Mouse (Mus musculus) kidney, postnatal 0 days (tissue): ENCODE measurements around the gene Gm49369. TPM values are rescaled to one million over a fixed set of nuclear protein-coding genes. Genes with fewer than 3 reads are reported as not detected.

Experiments
- ATAC-seq: fragments of 200-750 bp; cut with Nextera tagmentation; replicated peaks from 2 replicates; pipeline ENCODE4 v1.8.0; 2017; ENCODE audit warnings: low read depth, moderate number of reproducible peaks, moderate TSS enrichment, moderate library complexity; ENCODE audit not compliant: low FRiP score
- DNase-seq: peaks from one replicate; pipeline ENCODE4 v3.0.0-alpha.2; 2016; ENCODE audit warnings: low spot score
- H3K27ac ChIP-seq: fragments of 300-500 bp; sonication (generic); 2 replicates; pipeline ENCODE4 v1.5.1; 2014; ENCODE audit warnings: mild to moderate bottlenecking
- H3K27me3 ChIP-seq: fragments of 300-500 bp; sonication (generic); 2 replicates; pipeline ENCODE4 v1.6.1; 2014; ENCODE audit warnings: low read length, mixed read lengths; ENCODE audit not compliant: insufficient read depth
- H3K36me3 ChIP-seq: fragments of 300-500 bp; sonication (generic); 2 replicates; pipeline ENCODE4 v1.6.1; 2014; ENCODE audit warnings: low read length, mixed read lengths; ENCODE audit not compliant: insufficient read depth
- H3K4me1 ChIP-seq: fragments of 300-500 bp; sonication (generic); replicated peaks from 2 replicates; pipeline ENCODE4 v1.6.1; 2014; ENCODE audit warnings: antibody characterized with exemption, low read length, mixed read lengths; ENCODE audit not compliant: insufficient read depth
- H3K4me2 ChIP-seq: fragments of 300-500 bp; sonication (generic); 2 replicates; pipeline ENCODE4 v1.6.1; 2014; ENCODE audit warnings: mild to moderate bottlenecking, low read length, moderate library complexity, mixed read lengths
- H3K4me3 ChIP-seq: fragments of 300-500 bp; sonication (generic); replicated peaks from 2 replicates; pipeline ENCODE4 v1.5.1; 2014; ENCODE audit warnings: low read depth, low read length
- H3K9ac ChIP-seq: fragments of 300-500 bp; sonication (generic); 2 replicates; pipeline ENCODE4 v1.6.1; 2014; ENCODE audit warnings: low read depth, low read length
- H3K9me3 ChIP-seq: fragments of 300-500 bp; sonication (generic); replicated peaks from 2 replicates; pipeline ENCODE4 v1.6.1; 2016; ENCODE audit warnings: low read length, inconsistent platforms, mixed read lengths
- CTCF ChIP-seq: IDR thresholded peaks from 2 replicates; pipeline ENCODE4 v1.5.1; 2016; ENCODE audit warnings: antibody characterized with exemption, low read depth, mild to moderate bottlenecking, moderate library complexity
- WGBS: fragments of 180-500 bp; shearing (Covaris S2); extraction: QIAGEN DNeasy Blood & Tissue Kit; methylation state at CpG from one replicate; pipeline ENCODE4 v1.1.7; 2014; 5-methylcytosine and 5-hydroxymethylcytosine counted together
- polyA plus RNA-seq: library from polyadenylated mRNA; unstranded; fragments of >200 nt; fragmentation: Nextera tagmentation; extraction: Ambion mirVana; gene quantifications from 2 replicates; pipeline ENCODE4 v1.2.1, GENCODE M21; 2015

Gm49369 gene
- polyA plus RNA-seq, 1 experiment from 2014 or later, result not detected

DNA sequence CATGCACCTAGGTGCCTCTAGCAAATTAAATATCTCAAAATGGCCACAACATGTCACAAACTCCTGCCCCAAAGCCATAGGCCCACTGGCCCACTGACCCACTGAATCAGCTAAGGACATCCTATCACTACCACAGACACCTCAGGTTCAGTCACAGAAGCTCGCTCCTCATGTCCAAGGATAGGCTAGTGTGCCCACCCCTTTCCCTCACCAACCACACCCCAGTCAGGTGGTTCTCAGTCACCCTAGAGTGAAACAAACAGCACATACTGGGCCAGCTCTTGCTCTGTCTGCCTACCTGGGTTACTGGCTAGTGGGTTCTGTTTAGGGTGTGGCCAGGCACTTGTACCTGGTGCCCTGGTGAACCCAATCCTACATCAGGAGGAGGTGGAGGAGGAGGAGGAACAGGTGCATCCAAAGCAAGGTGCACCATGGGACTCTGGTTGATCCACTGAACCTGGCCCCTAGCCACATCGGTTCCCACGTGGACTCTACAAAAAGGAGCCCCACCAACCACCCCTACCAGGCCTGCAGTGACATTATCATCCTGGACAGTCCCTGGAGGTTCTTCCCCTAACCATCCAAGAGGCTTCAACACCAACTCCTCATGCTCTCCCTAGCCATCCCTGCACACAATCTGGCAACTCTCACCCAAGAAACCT, 3.4 kb upstream of the Gm49369 start:
- H3K27ac ChIP-seq, result no peak overlapping the region
- H3K4me3 ChIP-seq, result peak overlapping the region; percentile 61
- WGBS, result 91% methylated on average over 3 of the region's 3 CpGs
- no peaks in the 10 kb centered on the region for H3K27me3 ChIP-seq
- DNase-seq (no peak), ATAC-seq (no peak)
- no peak for TF ChIP-seq CTCF
- H3K9ac ChIP-seq, result peak overlapping the region; percentile 75
- H3K4me1 ChIP-seq, result peaks cover 16% of the 10 kb centered on the region
- peaks cover 40% of the 10 kb centered on the region for H3K36me3 ChIP-seq
- peak overlapping the region; percentile 87 for H3K4me2 ChIP-seq
- H3K9me3 ChIP-seq, result no peaks in the 10 kb centered on the region

DNA sequence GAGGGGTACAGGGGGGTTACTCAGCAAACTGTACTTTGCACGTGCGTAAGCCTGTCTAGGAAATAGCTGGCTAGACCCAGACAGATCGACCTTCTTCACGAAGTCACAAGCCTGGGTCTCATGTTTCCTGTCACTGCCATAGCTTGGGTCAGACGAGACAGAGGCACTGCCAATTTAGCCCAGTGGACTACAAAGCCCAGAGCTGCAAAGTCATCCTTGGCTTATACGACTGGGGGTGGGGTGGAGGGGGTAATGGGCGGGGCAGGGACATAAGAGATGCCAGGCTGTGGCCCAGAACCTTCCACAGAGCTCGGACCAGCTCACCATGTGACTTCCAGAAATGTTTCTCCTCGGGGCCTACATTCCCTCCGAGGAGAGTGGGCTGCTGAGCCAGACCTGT, 1.8 kb upstream of the Gm49369 start:
- WGBS, result 72% methylated on average over 10 of the region's 10 CpGs
- H3K9ac ChIP-seq, result no peak overlapping the region
- no peak overlapping the region for H3K27ac ChIP-seq
- H3K36me3 ChIP-seq, result peaks cover 56% of the 10 kb centered on the region
- H3K4me3 ChIP-seq, result no peak overlapping the region
- ATAC-seq (no peak), DNase-seq (no peak)
- H3K9me3 ChIP-seq, result no peaks in the 10 kb centered on the region
- TF ChIP-seq CTCF, result no peak
- H3K27me3 ChIP-seq, result no peaks in the 10 kb centered on the region
- no peak overlapping the region for H3K4me2 ChIP-seq
- peaks cover 16% of the 10 kb centered on the region for H3K4me1 ChIP-seq

DNA sequence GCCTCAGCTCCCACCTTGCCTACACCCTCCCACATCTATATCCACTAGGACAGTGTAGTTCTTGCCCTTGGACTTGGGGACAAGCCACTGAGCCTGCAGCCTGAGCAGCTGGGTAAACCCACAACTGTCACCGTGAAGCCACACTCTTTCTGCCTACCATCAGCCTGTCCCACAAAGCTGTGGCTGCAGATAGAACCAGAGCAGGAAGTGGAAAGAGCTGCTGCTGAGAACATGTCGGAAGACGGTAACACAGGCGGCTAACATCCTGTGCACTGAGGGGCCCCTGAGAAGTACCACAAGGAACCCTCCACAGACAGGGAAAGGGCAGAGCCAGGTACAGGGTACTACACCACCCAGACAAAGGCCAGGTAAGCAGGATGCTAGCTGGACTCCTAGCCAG, 1.3 kb downstream of the Gm49369 start:
- ATAC-seq, result no peak
- Histone ChIP-seq H3K9me3 (no peaks in the 10 kb centered on the region), H3K27me3 (no peaks in the 10 kb centered on the region), H3K36me3 (peaks cover 82% of the 10 kb centered on the region), H3K9ac (no peak overlapping the region), H3K4me1 (peaks cover 6% of the 10 kb centered on the region), H3K27ac (no peak overlapping the region), H3K4me2 (no peak overlapping the region), H3K4me3 (no peak overlapping the region)
- no peak for TF ChIP-seq CTCF
- WGBS, result 88% methylated on average over 4 of the region's 4 CpGs
- no peak for DNase-seq

DNA sequence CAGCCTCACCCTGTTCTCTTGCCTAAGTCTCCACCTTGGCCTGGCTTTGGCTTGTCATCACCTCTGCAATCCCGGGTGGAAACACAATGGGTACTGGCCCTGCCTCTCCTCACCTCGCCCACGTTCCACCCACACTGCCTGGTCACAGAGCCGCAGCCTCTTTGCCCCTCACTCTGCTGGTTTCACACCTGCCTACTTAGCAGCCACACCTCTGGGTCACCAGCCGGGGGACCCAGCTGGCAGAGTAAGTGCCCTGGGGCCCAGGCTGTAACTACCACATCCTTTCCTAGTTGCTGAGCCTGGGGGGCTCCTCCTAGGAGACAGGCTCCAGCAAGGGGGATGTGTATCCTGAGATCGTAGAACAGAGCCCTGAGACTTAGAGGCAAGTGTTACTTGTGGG, 3.3 kb downstream of the Gm49369 start:
- WGBS, result 81% methylated on average over 6 of the region's 6 CpGs
- peaks cover 81% of the 10 kb centered on the region for H3K36me3 ChIP-seq
- H3K4me1 ChIP-seq, result no peaks in the 10 kb centered on the region
- H3K27me3 ChIP-seq, result no peaks in the 10 kb centered on the region
- DNase-seq (no peak), ATAC-seq (no peak)
- H3K9ac ChIP-seq, result no peak overlapping the region
- no peaks in the 10 kb centered on the region for H3K9me3 ChIP-seq
- TF ChIP-seq CTCF, result no peak
- H3K27ac ChIP-seq, result no peak overlapping the region
- no peak overlapping the region for H3K4me3 ChIP-seq
- no peak overlapping the region for H3K4me2 ChIP-seq

DNA sequence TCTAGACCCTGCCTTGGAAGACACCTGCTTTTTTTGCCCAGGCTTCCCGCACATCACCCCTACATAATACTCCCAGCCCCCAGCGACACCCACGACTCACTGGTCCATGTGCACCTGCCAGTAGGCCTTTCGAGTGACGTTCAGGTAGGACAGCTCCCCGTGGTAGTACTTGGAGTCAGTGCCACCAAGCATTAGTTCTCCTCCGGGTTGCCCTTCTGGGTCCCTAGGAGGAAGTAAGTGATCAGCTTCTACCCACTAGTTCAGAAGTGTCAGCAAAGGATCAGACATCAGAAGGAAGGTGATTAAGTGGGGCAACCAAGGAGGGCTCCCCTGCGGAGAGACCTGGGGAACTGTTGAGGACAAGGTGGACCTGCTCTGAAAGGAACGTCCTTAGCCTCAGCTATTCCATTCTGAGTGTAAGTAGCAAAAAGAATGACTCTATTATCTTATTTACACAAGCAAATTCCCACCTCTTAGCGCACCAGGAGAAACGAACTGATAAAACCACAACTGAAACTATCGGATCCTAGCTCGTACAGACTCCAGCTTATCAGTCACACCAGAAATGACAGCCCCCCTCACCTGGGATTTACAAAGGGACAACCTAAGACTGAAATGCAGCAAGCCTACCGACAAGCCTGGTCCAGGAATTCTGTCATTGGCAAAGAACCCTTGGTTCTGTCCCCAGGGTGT, 5.1 kb downstream of the Gm49369 start:
- WGBS, result 90% methylated on average over 14 of the region's 14 CpGs
- no peak for ATAC-seq
- H3K9ac ChIP-seq, result no peak overlapping the region
- DNase-seq, result no peak
- no peak overlapping the region for H3K27ac ChIP-seq
- H3K36me3 ChIP-seq, result peaks cover 65% of the 10 kb centered on the region
- H3K4me2 ChIP-seq, result no peak overlapping the region
- H3K4me3 ChIP-seq, result no peak overlapping the region
- no peak for TF ChIP-seq CTCF
- peaks cover 2% of the 10 kb centered on the region for H3K4me1 ChIP-seq
- no peaks in the 10 kb centered on the region for H3K9me3 ChIP-seq
- H3K27me3 ChIP-seq, result no peaks in the 10 kb centered on the region

DNA sequence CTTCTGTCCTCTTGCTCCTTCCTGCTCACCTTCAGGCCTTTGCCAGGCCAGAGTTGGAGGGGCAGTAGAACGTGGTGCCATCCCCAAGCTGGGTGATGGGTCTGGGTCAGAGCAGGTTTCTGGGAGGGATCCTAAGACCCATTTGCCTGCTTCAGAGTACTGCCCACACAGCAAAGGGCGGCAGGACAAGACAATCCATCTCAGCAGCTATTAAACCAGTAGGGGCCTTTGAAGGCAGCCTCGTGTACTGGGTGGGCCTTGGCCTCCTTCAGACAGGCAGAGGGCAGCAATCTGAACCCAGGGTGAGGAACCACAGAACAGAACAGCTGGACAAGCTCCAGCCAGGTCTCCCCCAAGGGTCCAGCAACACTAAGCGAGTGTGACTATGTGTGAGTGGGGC, 6.4 kb downstream of the Gm49369 start:
- Histone ChIP-seq H3K36me3 (peaks cover 52% of the 10 kb centered on the region), H3K4me2 (no peak overlapping the region), H3K4me3 (no peak overlapping the region), H3K27ac (no peak overlapping the region), H3K9me3 (no peaks in the 10 kb centered on the region), H3K4me1 (peaks cover 7% of the 10 kb centered on the region), H3K27me3 (no peaks in the 10 kb centered on the region), H3K9ac (no peak overlapping the region)
- DNase-seq (no peak), ATAC-seq (no peak)
- 63% methylated on average over 4 of the region's 4 CpGs for WGBS
- no peak for TF ChIP-seq CTCF
